Mouse (Mus musculus): Measurements from ENCODE around the gene 9130409I23Rik. TPM values are rescaled to one million over a fixed set of nuclear protein-coding genes. Genes with fewer than 3 reads are reported as not detected.
A peak's percentile ranks its signal among the peaks of the same experiment; 100 is the strongest.

9130409I23Rik gene
- polyA plus RNA-seq, 1 experiment from 2014 or later: not detected

DNA sequence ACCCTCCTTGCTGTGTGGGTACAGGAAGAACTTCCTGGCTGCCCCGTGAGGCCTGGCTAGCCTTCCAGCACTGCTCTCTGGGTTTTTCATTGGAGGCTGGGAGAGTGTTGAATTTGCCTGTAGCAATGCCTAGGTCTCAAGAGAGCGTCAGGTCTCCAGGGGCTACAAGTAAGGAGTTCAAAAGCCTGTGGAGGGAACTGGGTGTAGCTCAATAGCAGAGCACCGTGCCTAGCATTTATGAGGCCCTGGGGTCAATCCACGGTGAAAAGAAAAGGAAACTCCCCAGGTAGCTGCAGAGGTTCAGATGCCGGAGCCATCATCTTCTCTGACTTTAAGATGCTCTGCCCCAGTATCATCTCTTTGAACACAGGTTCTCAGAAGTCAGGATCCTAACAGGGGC, 39.4 kb upstream of the 9130409I23Rik start:
- no peaks in the 10 kb centered on the region for H3K4me1 ChIP-seq (replicated peaks; ENCODE audit: control insufficient read depth, insufficient read depth, low read length)
- no peaks in the 10 kb centered on the region for H3K9me3 ChIP-seq (ENCODE audit: control insufficient read depth, low read length)
- no peak overlapping the region for H3K9ac ChIP-seq (ENCODE audit: low read depth, low read length)
- H3K27ac ChIP-seq (ENCODE audit: low read depth, low read length): no peak overlapping the region
- H3K4me3 ChIP-seq (ENCODE audit: low read depth, low read length): no peak overlapping the region
- WGBS: 61% methylated on average over 5 of the region's 5 CpGs
- H3K36me3 ChIP-seq (ENCODE audit: control insufficient read depth, insufficient read depth, low read length): no peaks in the 10 kb centered on the region
- DNase-seq (ENCODE audit: low spot score) (no peak), ATAC-seq (ENCODE audit: low FRiP score) (no peak)
- no peak overlapping the region for H3K4me2 ChIP-seq (replicated peaks; ENCODE audit: low read depth, low read length)
- no peaks in the 10 kb centered on the region; the same call in 1 of the 2 replicates for H3K27me3 ChIP-seq (ENCODE audit: control insufficient read depth, insufficient read depth, low read length)

DNA sequence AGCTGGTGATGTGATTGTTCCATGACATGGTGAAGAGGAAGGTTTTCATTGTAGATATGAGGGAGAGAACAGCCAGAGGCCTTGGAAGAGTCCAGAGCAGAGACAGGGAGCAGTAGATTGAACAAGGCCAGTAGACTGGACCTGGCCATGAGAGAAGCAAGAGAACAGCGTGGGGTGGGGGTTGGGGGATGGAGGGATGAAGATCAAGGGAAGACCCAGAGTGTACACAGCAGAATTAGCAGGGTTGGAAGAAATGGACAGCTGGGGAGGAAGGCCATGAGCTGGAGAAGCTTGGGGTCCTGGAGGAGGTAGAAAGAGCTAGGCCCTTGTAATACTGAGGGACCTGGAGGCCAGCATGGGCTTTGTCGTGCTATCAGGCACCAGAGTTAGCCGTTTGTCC, 38.6 kb upstream of the 9130409I23Rik start:
- ATAC-seq (ENCODE audit: low FRiP score): no peak
- DNase-seq (ENCODE audit: low spot score): no peak
- Histone ChIP-seq H3K4me2 (replicated peaks; ENCODE audit: low read depth, low read length) (no peak overlapping the region), H3K9me3 (ENCODE audit: control insufficient read depth, low read length) (no peaks in the 10 kb centered on the region), H3K36me3 (ENCODE audit: control insufficient read depth, insufficient read depth, low read length) (no peaks in the 10 kb centered on the region), H3K27me3 (ENCODE audit: control insufficient read depth, insufficient read depth, low read length) (no peaks in the 10 kb centered on the region; the same call in 1 of the 2 replicates), H3K27ac (ENCODE audit: low read depth, low read length) (no peak overlapping the region), H3K4me3 (ENCODE audit: low read depth, low read length) (no peak overlapping the region), H3K4me1 (replicated peaks; ENCODE audit: control insufficient read depth, insufficient read depth, low read length) (no peaks in the 10 kb centered on the region), H3K9ac (ENCODE audit: low read depth, low read length) (no peak overlapping the region)
- 83% methylated on average over 3 of the region's 3 CpGs for WGBS

DNA sequence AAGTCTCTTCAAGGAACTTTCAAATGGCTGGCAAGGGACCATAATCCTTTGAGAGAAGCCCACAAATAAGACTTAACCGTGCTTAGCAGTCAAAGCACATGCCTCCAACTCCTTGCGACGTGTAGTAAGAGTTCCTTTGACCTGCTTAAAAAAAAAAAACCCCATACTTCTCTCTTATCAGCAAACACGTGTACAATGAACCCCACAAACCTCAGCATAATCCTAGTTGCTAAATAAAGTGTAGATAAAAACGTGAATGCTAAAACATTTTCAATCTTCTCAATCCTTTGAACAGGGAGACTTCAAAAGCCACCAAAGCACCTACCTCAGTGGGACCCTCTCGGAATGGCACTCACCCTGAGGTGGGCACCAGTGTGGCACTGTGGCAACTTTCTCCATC, 37.6 kb upstream of the 9130409I23Rik start:
- 78% methylated on average over 6 of the region's 6 CpGs for WGBS
- Histone ChIP-seq H3K36me3 (ENCODE audit: control insufficient read depth, insufficient read depth, low read length) (no peaks in the 10 kb centered on the region), H3K4me1 (replicated peaks; ENCODE audit: control insufficient read depth, insufficient read depth, low read length) (no peaks in the 10 kb centered on the region), H3K27ac (ENCODE audit: low read depth, low read length) (no peak overlapping the region), H3K27me3 (ENCODE audit: control insufficient read depth, insufficient read depth, low read length) (peaks cover 4% of the 10 kb centered on the region), H3K9ac (ENCODE audit: low read depth, low read length) (no peak overlapping the region), H3K4me2 (replicated peaks; ENCODE audit: low read depth, low read length) (no peak overlapping the region), H3K4me3 (ENCODE audit: low read depth, low read length) (no peak overlapping the region), H3K9me3 (ENCODE audit: control insufficient read depth, low read length) (no peaks in the 10 kb centered on the region)
- ATAC-seq (ENCODE audit: low FRiP score) (no peak), DNase-seq (ENCODE audit: low spot score) (no peak)

DNA sequence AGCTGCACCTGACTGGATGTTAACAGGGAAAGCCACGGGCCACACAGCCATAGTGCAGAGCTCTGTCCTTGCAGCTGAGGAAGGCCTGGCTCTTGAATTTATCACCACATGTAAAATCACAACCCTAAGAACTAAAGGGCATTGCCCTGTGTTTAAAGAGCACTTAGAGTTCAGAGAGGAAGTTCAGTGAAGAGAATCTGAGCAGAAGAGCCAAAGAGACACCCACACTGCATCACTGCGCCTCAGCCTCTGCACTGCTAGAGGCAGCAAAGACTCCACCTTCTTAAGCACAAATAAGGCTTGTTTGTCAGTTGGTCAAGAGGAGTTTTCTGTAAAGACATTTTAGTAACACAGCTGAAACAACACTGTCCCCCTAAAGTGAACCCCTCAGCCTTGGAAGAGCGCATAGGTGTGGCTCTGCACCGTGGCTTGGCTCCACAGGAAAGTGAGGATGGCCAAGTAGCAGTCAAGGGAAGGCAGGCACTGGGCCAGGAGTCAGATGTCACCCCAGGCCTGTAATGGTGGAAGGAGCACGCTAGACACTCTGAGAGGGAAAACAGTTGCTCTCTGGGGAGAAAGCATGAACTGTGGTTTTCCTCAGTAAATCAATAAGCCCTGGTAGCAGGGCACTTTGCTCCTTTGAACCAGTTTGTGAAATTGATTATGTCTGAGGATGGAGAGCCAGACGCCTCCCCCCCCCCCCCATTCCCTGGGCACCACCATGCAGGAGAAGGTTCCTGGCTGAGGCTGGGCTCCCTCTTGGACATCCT, 36.1 kb upstream of the 9130409I23Rik start:
- no peaks in the 10 kb centered on the region for H3K4me1 ChIP-seq (replicated peaks; ENCODE audit: control insufficient read depth, insufficient read depth, low read length)
- no peak overlapping the region for H3K9ac ChIP-seq (ENCODE audit: low read depth, low read length)
- no peak for DNase-seq (ENCODE audit: low spot score)
- no peaks in the 10 kb centered on the region for H3K36me3 ChIP-seq (ENCODE audit: control insufficient read depth, insufficient read depth, low read length)
- 77% methylated on average over 6 of the region's 6 CpGs for WGBS
- no peak overlapping the region for H3K27ac ChIP-seq (ENCODE audit: low read depth, low read length)
- no peak overlapping the region for H3K4me2 ChIP-seq (replicated peaks; ENCODE audit: low read depth, low read length)
- H3K9me3 ChIP-seq (ENCODE audit: control insufficient read depth, low read length): no peaks in the 10 kb centered on the region
- ATAC-seq (ENCODE audit: low FRiP score): no peak
- H3K27me3 ChIP-seq (ENCODE audit: control insufficient read depth, insufficient read depth, low read length): peaks cover 4% of the 10 kb centered on the region
- no peak overlapping the region for H3K4me3 ChIP-seq (ENCODE audit: low read depth, low read length)

DNA sequence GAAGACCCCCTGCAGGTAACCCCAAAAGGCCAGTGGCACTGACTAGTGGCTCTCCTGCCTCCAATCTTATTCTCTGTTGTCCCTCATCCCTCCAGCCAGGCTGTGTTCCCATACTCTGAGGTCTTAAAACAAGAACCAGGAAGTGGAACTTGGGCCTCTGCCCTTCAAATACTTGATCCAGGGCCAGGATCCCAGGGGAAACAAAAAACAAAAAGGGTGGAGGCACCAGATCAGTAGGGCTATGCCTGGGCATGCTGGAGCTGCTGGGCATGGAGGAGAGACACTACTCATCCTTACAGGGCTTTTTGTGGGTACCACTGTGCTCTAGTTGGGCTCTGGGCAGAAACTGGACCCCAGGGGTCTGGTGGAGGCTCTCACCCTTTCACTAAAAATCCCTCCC, 35.5 kb upstream of the 9130409I23Rik start:
- H3K9ac ChIP-seq (ENCODE audit: low read depth, low read length): no peak overlapping the region
- no peak overlapping the region for H3K4me2 ChIP-seq (replicated peaks; ENCODE audit: low read depth, low read length)
- H3K27me3 ChIP-seq (ENCODE audit: control insufficient read depth, insufficient read depth, low read length): peaks cover 4% of the 10 kb centered on the region
- H3K36me3 ChIP-seq (ENCODE audit: control insufficient read depth, insufficient read depth, low read length): no peaks in the 10 kb centered on the region
- no peaks in the 10 kb centered on the region for H3K9me3 ChIP-seq (ENCODE audit: control insufficient read depth, low read length)
- ATAC-seq (ENCODE audit: low FRiP score) (no peak), DNase-seq (ENCODE audit: low spot score) (no peak)
- no peak overlapping the region for H3K4me3 ChIP-seq (ENCODE audit: low read depth, low read length)
- no peak overlapping the region for H3K27ac ChIP-seq (ENCODE audit: low read depth, low read length)
- no peaks in the 10 kb centered on the region for H3K4me1 ChIP-seq (replicated peaks; ENCODE audit: control insufficient read depth, insufficient read depth, low read length)

DNA sequence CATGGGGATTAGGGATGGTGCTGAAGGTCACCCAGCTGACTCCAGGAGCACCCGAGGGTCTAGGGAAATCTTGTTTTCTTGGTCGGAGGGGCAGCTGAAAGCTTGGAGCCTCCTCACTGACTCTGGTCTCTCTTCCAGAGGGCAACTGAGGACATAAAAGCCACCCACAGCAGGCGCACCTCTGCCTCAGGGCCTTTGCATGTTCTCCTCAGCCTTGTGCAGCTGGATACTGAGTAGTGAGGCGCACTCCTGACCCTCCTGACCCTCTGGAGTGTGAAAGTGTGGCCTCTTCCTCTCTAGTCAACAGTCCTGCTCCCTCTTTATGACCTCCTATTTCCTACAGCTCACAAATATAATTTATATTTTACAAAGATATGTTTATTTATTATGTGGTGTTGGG, 35.0 kb upstream of the 9130409I23Rik start:
- WGBS: 75% methylated on average over 4 of the region's 4 CpGs
- Histone ChIP-seq H3K36me3 (ENCODE audit: control insufficient read depth, insufficient read depth, low read length) (no peaks in the 10 kb centered on the region), H3K4me2 (replicated peaks; ENCODE audit: low read depth, low read length) (no peak overlapping the region), H3K27me3 (ENCODE audit: control insufficient read depth, insufficient read depth, low read length) (peaks cover 4% of the 10 kb centered on the region), H3K4me3 (ENCODE audit: low read depth, low read length) (no peak overlapping the region), H3K9me3 (ENCODE audit: control insufficient read depth, low read length) (no peaks in the 10 kb centered on the region), H3K4me1 (replicated peaks; ENCODE audit: control insufficient read depth, insufficient read depth, low read length) (no peaks in the 10 kb centered on the region), H3K9ac (ENCODE audit: low read depth, low read length) (no peak overlapping the region), H3K27ac (ENCODE audit: low read depth, low read length) (no peak overlapping the region)
- no peak for DNase-seq (ENCODE audit: low spot score)
- ATAC-seq (ENCODE audit: low FRiP score): no peak

DNA sequence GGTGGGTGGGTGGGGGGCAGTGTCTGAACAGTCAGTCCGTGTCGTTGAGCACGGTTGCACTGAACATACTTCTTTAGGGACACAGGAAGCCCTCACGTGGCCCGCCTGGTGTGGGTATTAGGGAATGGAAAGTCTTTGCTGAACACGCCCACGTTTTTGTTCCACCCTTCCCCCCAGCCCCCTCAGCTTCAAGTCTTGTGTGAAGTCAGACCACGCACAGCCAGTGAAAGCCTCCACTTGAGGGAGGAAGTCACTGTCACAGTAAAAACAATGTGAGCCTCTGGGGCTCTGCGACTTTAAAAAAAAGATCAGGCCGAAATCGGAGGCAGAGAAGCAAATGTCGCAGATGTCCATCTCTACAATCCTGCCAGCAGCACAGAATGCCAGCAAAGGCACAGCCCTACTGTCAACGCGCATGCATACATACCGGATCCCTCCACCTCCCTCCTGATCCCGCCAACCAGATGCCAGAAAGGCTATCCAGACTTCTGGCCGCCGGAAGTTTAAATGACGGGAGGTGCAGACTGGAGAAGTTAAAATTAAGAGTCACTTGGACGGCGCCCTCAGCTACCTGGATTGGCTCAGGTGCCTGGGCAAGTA, 34.4 kb upstream of the 9130409I23Rik start:
- 7% methylated on average over 21 of the region's 21 CpGs for WGBS
- Histone ChIP-seq H3K4me2 (replicated peaks; ENCODE audit: low read depth, low read length) (peak overlapping the region; percentile 97), H3K4me3 (ENCODE audit: low read depth, low read length) (peak overlapping the region; percentile 43), H3K9me3 (ENCODE audit: control insufficient read depth, low read length) (no peaks in the 10 kb centered on the region), H3K27ac (ENCODE audit: low read depth, low read length) (no peak overlapping the region), H3K9ac (ENCODE audit: low read depth, low read length) (no peak overlapping the region; the same call in 1 of the 2 replicates), H3K36me3 (ENCODE audit: control insufficient read depth, insufficient read depth, low read length) (no peaks in the 10 kb centered on the region), H3K27me3 (ENCODE audit: control insufficient read depth, insufficient read depth, low read length) (peaks cover 4% of the 10 kb centered on the region), H3K4me1 (replicated peaks; ENCODE audit: control insufficient read depth, insufficient read depth, low read length) (no peaks in the 10 kb centered on the region)
- DNase-seq (ENCODE audit: low spot score) (peak; percentile 59), ATAC-seq (ENCODE audit: low FRiP score) (peak; percentile 40; the same call in 1 of the 2 replicates)

DNA sequence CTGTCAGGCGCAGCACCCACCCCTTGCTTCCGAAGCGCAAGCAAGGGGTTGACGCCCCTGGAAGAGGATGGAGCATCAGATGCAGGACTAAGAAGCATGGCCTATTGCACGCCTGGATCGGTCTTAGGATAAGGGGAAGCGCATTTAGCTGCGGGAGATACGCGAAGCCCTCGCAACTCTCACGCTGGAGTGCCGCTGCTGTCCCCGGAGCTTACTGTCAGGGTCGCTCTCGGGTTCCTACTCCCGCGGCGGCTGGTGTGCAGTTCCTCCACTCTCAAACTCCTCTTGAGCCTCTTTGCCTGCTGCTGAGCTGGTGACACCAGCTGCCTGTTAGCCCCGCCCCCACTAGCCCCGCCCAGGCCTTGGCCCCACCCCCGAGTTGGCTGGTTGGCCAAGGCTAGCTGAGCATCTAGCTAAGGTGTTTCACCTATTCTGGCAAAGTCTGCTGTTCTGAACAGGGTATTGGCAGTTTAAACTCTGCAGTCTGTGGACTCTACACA, 33.8 kb upstream of the 9130409I23Rik start:
- peak overlapping the region; percentile 31; the same call in 1 of the 2 replicates for H3K9ac ChIP-seq (ENCODE audit: low read depth, low read length)
- no peak overlapping the region for H3K27ac ChIP-seq (ENCODE audit: low read depth, low read length)
- no peaks in the 10 kb centered on the region for H3K36me3 ChIP-seq (ENCODE audit: control insufficient read depth, insufficient read depth, low read length)
- no peaks in the 10 kb centered on the region for H3K9me3 ChIP-seq (ENCODE audit: control insufficient read depth, low read length)
- ATAC-seq (ENCODE audit: low FRiP score): peak; percentile 85; the same call in 1 of the 2 replicates
- WGBS: 0% methylated on average over 22 of the region's 22 CpGs
- no peaks in the 10 kb centered on the region for H3K4me1 ChIP-seq (replicated peaks; ENCODE audit: control insufficient read depth, insufficient read depth, low read length)
- peak overlapping the region; percentile 97 for H3K4me2 ChIP-seq (replicated peaks; ENCODE audit: low read depth, low read length)
- peak; percentile 74 for DNase-seq (ENCODE audit: low spot score)
- peak overlapping the region; percentile 43 for H3K4me3 ChIP-seq (ENCODE audit: low read depth, low read length)
- peaks cover 4% of the 10 kb centered on the region for H3K27me3 ChIP-seq (ENCODE audit: control insufficient read depth, insufficient read depth, low read length)

Measured in hindbrain, embryonic 11.5 days (tissue).